Mouse (Mus musculus) kidney, postnatal 4 days (tissue): ENCODE results near the gene Mgrn1.

Experiments
- DNase-seq, 2 experiments: peaks; one replicate each; pipeline ENCODE4 v3.0.0; 2021; ENCODE audit warnings: mixed read lengths in 2 of 2

Gene Mgrn1

DNA sequence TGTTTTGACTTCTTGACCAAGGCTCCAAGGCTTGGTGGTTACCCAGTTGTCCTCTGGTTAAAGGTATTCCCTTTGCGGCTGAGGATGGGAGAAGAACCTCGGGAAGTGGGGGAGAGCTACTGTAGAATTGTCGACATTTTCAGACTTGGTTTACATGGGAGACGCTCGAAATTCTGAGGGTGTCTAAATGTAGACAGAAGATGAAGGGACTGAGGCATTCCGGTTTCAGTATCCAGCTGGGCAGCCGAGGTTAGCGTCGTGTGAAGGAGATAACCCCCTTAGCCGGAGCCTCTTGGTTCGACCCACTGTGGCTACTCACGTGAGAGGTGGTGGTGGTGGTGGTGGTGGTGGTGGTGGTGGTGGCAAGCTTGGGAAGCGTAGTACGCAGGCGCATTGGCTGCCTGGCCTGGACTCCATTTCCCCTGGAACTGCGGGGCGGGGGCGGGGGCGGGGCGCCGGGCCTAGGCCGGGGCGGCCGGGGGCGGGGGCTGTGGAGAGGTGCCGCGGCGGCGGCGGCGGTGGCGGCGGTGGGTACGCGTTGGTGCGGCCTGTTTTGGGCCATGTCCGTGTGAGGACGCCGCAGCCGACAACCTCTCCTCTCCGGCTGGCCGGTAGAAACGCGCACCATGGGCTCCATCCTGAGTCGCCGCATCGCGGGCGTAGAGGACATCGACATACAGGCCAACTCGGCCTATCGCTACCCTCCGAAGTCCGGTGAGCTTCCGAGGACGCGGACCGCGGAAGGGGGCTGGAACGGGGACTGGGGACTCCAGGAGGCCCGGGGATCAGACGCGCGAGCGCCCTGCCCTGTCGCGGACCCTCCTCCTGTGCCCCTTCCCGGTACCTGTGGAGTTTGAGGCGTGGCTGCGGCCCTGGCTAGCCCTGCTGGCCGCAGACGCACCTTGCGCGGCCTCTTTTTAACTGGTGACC is at the start of gene Mgrn1:
Gene Mgrn1 (plus strand): TSS at position 490 of the 930 bp plus-strand sequence.
- DNase-seq = peak; percentile 91 to 95

DNA sequence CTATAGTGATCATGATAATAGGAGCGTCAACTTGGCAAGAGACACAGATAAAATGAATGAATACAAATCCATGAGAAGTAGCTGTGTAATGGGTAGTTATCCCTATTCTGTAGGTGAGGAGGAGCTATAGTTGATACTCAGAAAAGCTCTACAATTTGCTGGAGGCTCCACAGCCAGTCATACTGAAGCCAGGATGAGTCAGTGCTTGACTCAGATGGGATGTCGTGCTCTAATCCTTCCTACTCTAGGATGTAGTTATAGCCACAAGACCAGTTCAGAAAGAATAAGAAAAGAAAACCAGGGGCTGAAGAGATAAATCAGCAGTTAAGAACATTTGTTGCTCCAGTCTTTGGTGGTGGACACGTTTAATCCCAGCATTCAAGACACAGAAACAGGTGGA is 48.4 kb upstream of the Mgrn1 start:
- no peak for DNase-seq

DNA sequence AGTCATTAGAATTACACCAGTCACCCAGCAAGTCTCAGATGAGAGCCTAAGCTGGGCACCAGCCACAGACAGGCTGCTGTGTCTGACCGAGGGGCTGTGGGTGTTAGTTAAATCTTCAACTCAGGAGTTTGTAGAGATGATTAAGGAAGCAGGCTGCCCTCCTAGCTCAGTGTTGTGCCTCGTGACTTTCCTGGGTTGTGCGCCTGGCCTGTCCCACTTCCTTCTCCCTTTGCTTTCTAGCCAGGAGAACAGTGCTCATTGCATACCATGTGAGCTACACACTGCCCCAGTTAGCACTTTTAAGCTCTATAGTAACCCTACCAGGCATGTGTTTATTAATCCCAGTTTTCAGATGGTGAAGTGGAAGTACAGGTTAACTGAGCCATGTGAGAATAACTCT is 46.5 kb upstream of the Mgrn1 start:
- DNase-seq = no peak

DNA sequence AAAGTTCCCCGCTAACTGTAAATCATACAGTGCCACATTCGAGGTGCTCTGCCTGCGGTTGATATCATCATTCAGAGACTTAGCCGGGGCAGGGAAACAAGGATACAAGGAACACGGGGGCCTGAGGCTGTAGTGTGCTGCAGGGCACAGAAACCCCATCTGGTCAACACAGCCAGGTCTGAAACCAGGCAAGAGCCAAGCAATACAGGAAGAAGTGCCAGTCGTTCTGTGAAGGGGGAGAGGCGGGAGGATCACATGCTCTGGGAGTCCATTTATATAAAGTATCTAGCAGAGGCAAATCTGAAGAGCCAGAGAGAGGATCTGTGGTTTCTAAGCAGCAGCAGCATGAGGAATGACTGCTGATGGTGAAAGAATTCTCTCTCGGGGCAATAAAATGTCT is 45.8 kb upstream of the Mgrn1 start:
- DNase-seq = no peak

DNA sequence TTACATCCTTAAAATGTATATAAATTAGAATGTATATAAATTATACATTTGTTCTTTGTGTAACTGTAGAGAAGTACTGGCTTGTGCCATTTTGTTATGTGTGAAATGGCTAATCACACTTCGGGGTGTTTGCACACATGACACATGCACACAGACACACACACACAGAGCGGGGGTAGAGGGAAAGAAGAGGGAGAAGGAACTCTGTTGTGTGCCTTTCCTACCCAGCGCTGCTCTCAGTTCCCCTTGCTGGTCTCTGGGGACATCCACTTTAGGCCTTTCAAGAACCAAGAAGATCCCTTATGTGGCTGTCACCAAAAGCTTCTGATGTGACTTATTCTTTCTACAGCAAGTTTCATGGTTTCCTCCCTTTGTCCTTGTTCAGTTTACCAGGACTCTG is 39.0 kb upstream of the Mgrn1 start:
- DNase-seq = no peak

DNA sequence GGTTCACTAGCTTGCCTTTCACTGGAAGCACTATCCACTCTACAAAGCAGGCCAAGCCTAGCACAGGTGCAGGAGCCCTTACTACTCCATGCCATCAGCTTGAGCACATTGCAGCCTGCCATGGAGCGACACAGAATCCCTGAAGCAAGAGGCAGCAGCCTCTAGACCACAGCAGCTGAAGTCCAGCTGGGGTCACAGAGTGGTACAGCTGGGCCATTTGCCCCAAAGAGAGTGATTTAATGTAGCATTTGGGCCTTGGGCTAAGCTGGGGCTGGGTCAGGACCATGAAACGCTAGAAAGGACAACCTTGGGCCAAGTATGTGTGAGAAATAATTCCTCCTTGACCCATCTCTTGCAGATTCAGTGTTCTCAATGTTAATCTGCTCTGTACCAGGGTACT is 38.0 kb upstream of the Mgrn1 start:
- no peak for DNase-seq

DNA sequence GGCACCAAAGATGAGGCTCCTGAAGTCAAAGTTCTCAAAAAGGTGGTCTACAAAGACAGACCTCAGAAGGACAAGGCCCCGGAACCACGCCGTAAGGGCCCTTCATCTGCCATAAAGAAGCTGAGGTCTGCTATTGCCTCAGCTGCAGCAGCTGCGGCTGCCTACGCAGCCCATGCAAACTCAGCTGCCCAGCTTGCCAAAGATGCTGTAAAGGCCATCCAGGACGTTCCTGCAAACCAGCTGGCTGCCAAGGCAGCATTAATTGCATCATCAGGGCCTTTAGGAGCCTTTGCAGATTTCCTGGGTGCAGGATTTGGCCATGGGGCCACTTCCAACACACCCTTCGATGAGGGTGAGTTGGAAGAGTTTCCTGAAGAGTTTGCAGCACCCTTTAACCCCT is 35.7 kb upstream of the Mgrn1 start:
- DNase-seq = no peak

DNA sequence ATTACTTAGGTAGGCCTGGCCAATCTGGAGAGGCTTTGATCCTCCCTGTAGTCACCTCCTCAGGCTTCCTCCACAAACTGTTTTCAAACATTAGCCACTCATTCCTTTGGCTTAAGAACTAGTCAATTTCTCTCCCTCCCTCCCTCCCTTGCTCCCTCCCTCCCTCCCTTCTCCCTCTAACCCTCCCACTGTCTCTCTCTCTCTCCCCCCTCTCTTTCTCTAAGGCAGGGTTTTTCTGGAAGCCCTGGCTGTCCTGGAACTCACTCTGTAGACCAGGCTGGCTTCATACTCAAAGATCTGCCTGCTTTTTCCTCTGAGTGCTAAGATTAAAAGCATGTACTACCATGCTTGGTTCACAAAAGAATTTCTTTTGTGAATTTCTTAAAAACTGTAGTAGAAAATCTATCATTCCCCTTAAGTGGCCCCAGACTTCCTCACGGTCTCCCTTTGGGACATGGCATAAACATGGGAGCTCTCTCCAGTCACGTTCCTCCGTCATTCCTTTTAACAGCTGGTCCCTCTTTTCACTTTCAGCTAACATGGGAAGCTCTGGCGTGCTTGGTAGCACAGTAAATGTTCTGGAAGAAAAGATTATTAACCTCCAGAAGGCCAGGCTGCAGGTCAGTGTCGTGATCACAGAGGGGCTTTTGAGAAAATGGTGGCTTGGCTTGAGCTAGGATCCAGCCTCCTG is 35.0 kb upstream of the Mgrn1 start:
- DNase-seq = peak in 1 of 2 experiments; percentile 35

DNA sequence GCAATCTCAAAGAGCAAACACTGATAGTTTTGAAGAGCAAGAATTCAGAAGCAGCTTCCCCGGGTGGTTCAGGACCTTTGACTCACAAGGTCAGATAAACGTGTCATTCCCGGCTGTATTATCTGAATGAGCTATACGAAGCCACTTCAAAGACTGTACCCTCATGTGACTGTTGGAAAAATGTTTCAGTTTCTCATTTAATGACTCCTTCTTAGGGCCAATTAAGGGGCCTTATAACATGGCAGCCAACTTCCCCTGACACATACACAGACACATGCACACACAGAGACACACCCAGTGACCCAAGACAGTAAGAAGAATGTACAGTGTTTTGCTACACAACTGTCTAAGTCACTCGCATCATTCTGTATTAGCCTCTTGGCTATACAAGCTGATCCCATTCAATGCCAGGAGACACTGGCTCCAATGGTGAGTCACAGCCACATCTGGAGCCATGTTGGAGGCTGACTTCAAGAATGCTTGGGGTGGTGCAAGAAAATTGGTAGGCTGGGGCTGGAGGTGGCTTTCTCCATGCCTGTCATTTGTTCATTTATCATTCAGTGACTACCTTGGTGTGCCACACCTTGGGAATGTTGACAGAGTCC is 30.9 kb upstream of the Mgrn1 start:
- no peak for DNase-seq

DNA sequence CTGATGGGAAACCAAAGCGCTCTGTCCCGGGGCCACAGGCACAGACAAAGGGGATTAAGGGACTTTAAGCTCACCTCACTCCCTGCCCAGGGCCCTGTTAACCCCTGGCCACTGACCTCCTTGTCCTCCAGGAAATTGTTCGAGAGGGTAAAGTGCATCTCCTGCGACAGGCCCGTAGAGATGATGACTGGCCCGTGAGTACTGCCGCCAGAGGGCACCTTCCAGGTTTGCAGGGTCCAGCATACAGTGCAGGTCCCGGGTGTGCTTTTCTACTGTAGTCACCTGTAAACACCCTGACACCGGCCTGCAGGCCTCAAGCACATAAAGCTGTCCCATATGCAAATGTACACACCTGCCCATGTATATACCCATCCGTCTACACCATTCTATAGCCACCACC is 24.7 kb upstream of the Mgrn1 start:
- peak; percentile 51 to 63 for DNase-seq

DNA sequence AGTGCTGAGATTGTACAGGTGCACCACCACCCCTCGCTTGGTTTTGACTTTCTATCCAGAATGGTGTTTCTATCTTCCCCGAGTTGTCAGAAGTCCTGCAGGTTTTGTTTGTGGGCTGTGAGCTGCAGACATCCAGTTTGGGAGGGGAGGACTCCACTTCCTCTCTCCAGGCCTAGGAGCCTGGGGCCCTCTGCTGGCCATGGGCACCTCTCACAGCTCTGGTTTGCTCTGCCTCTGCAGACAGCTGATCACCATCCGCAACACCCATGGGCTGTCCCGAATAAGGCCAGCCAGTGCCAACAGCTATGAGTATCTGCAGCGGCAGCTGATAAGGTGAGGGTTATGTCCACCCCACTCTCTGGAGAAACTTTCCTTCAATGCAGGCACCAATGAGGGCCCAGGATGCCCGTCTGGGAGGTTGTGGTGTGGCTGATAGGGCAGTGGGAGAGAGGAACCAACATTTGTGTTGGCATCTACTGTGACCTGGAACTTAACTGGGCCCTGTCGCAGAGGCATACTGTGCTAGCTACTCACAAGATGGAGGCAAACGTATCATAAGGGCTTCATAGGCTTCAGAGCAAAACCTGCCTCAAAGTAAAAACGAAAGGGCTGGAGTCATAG is 23.1 kb upstream of the Mgrn1 start:
- peak; percentile 81 to 87 for DNase-seq

DNA sequence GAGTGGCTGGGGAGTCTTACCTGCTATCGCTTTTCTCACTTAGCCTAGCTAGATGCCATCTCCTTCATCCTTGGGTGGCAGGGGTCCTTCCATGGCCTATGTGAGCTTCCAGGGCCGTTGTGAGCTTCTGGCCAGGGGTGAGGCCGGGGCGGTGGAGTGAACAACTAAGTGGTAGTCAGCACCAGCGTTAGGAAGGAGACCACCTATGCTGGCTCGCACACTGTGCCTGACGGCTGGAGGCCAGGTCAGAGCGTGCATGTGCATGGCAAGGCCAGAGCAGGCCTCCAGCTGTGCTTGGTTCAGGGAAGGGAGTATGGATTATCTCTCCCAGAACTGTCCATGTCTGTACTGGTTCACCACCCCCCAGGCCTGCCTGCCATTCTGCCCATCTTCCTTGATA is 22.3 kb upstream of the Mgrn1 start:
- no peak for DNase-seq

DNA sequence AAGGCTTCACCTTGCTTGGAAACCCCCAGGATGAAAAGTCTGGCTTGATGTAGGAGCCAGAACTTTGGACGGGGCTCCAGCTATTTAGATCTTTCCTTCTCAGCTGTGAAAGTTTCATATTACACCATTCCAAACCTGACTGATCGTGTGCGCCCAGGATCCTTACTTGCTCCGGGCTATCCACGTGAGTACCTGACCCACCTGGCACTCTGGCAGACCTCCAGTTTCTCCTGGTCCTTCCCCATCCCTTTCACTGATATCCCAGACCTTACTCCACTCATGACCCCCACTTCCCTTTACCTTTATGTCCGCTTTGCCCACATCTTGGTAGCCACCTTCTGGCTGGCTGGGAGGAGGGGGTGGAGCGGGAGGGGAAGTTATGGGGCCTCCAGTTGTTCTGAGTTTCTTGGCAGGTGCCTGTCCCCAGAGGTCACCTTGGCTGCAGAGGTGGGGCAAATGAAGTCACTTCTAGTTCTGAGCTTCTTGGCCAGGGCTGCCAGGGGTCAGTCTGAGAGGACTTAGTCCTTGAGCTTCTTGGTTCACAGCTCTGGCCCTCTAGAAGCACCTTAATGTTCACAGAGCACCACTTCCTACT is 19.9 kb upstream of the Mgrn1 start:
- peak; percentile 58 to 70 for DNase-seq

DNA sequence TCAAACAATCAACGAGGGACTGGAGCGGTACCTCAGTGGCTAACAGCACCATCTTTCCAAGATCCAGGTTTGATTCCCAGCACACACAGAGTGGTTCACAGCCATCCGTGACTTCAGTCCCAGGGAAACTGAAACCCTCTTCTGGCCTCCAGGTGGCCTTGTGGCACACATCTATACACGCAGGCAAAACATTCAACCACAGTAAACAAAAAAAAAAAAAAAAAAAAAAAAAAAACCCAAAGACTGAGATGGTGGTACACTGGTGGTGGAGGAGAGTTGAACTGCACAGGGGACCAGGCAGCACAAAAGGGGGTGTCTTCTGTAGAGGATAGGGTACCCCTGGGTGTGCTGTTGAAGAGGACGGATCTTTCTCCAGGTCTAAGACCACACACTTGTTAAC is 15.6 kb upstream of the Mgrn1 start:
- DNase-seq = no peak

DNA sequence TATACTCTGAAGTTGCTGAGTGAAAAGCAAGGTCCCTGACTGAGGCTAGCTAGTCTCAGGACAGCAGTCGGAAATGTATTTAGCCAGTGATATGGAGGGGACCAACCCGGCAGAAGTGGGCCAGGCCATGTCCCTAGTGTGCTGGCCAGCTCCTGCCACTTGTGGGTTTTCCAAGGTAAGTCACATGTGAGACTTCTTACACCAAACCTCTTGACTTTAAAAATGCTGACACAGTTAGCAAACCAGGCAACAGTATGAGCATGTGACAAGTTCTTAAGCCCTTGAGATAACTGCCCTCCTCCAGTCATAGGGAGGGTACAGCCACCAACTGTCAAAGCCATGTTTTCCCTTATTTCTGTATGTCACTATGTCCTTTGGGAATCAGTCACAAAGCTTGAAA is 14.1 kb upstream of the Mgrn1 start:
- no peak for DNase-seq

DNA sequence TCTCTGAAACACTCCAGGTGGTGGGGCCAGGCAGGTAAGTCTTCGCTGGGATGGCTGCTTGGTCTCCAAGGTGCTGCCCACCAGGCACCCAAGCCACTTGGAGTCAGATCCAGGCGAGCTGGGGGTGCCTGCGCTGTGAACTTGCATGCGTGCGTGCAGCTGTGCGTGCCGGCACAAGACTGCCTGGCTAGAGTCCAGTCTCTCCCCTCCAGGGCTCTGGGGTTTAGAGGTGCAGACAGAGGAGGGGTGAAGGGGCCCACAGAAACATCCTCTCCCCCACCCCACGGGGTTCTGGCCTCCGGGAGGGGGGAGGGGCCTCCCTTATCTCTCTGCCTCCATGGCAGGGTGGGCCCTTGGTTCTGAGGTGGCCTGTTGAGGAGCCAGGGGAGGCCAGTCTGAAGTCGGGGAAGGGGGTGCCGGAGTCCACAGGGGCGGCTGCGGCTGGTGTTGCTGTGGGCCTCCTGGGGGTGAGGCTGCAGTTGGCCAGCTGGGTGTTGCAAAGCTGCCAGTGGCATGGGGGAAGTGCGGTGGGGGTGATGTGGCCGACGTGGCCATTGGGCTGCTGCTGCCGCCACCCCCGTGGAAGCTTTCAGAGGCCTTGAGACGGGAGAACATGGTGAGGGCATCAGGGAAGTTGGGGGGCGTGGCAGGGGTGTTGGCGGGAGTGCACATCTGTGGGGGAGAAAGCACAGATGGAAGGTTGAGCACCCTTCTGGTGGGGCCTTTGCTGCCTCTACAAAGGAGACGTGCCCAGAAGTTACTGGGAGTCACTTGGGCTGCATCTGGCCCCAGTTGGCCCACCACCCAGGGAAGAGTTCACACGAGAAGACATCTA is 10.6 kb upstream of the Mgrn1 start:
- DNase-seq = peak in 1 of 2 experiments; percentile 37

DNA sequence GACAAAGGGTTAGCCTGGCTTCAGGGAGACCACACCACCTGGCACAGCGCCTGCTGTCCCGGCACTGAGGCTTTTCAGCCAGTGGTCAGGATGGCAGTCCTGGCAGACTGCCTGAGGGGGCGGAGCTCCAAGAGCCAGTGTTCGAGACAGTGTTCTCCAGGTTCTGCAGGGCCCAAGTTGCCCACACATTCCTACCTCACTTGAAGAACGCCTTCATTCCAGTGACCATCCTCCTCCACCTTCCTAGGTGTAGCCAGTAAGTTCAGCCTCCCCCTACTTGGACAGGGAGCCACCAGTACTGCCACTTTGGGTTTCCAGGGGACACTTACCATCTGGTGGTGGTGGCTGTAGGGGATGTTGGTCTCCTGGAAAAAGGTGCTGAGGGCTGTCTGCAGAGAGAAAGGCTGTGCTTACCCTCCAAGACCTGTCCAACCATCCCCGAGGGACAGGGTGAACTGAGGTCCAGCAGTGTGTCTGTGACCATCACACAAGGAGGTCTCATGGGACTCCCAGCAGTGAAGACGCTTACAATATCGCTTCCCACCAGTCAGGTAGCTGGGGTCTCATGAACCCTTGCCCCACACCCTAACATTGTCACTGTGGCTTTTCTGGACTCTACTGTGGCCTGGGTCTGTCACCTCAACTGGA is 9.9 kb upstream of the Mgrn1 start:
- DNase-seq = peak; percentile 80 to 87

DNA sequence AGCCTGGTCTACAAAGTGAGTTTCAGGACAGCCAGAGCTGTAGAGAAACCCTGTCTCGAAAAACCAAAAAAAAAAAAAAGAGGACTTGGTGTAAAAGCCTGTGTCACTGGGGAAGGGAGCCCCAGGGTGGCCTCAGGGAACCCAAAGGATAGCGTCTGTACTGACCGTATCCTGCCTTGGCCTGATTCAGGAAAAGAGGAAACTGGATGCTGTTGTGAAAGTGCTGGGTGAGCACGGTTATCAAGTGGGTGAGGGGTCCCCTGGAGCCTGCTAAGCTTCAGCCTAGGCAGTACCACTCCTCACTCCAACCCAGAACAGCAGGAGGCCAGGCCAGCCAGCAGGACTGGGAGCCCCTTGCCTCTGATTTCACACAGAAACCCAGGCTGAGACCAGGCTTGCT is 8.9 kb upstream of the Mgrn1 start:
- no peak for DNase-seq

DNA sequence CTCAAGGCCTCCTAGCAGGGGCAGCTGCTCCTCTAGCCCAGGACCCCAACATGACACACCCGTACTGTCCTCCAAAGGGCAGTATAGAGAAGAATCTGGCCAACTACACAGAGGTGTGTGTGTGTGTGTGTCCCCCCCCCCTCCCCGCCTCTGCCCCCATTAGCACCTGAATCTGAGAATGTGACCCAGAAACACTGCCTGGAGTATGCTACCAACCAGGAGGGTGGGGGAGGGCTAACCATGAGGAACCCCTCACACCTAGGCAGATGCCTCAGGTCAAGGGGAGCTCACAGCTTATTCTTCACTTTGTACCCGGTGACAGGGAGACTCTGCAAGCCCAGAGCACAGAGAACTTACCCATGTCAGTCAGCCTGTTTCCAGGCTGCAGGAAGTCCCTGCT is 8.3 kb upstream of the Mgrn1 start:
- no peak for DNase-seq

DNA sequence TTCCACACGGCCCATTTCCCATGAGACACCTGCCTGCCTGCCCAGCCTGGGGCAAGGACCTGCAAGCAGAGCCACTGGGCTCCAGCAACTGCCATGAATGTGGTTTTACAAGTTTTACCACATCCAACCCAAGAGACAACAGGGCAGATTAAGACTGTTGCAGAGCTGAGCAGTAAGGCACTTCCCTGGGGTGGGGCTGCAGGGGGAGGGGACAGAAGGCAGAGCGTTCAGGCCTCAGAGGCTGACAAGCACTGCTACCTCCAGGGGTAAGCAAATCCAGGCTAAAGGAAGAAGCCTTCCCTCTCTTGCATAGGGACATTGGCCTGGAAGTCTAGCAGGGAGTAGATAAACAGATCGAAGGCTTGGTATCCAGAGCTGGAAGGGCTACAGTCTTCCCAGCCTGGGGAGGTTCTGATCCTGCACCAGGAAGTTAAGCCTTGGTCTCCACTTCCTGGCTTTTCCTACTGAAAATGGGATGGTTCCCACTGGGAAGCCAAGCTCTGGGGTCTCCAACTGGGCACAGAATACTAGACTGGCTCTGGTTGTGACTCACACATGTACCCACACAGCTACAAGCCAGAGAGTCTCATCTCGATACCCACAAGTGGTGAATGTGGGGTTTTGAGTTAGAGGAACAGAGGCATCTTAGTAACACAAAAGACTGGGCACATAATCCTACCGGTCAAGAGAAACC is 7.7 kb upstream of the Mgrn1 start:
- DNase-seq = peak; percentile 58 to 67
